Mouse (Mus musculus): Measurements from ENCODE around the gene Ceacam19. TPM values are rescaled to one million over a fixed set of nuclear protein-coding genes. Genes with fewer than 3 reads are reported as not detected.
A peak's percentile ranks its signal among the peaks of the same experiment; 100 is the strongest.

The Ceacam19 gene
- polyA plus RNA-seq, 1 experiment from 2014 or later: not detected

DNA sequence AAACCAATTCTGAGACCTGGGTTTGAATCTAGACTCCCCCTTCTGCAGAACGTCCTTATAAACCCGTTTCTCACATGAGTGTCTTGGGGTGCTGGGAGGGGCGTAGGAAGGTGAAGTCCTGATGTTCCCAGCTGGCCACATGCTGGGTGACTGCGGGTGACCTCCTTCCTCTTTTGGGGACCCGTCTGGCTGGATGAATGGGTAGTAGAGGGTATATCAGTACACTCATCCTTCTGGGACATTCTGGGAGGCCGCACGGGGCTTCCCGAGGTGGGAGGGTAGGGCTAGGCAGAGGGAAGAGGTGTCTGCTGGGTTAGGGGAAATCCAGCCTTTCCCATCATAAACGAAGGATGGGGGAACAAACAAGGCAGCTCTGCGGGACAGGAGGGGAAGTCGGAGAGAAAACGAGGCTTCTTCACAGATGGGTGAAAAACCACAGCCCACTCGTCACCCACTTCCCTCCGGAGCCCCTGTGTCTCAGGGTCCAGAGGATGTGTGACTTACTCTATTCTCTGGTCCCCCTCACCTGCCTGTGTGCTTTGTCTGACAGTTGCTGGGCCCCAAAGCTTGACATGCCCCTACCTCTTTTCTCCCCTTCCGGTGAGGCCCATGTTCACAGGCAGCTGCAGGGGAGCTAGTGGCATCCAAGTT lies 43.1 kb downstream of the Ceacam19 start:
- Histone ChIP-seq H3K27ac (ENCODE audit: low read depth, low read length) (no peak overlapping the region), H3K4me3 (ENCODE audit: low read length) (no peak overlapping the region), H3K9me3 (ENCODE audit: control insufficient read depth, low read length) (no peaks in the 10 kb centered on the region), H3K4me1 (ENCODE audit: control insufficient read depth, insufficient read depth, low read depth, low read length) (no peaks in the 10 kb centered on the region), H3K4me2 (ENCODE audit: low read length) (no peak overlapping the region), H3K27me3 (replicated peaks; ENCODE audit: control insufficient read depth, insufficient read depth, low read length) (peaks cover 17% of the 10 kb centered on the region), H3K9ac (ENCODE audit: low read depth, low read length) (no peak overlapping the region), H3K36me3 (ENCODE audit: control insufficient read depth, insufficient read depth, low read length) (no peaks in the 10 kb centered on the region)
- 65% methylated on average over 15 of the region's 15 CpGs for whole genome bisulfite sequencing
- ATAC-seq: no peak

DNA sequence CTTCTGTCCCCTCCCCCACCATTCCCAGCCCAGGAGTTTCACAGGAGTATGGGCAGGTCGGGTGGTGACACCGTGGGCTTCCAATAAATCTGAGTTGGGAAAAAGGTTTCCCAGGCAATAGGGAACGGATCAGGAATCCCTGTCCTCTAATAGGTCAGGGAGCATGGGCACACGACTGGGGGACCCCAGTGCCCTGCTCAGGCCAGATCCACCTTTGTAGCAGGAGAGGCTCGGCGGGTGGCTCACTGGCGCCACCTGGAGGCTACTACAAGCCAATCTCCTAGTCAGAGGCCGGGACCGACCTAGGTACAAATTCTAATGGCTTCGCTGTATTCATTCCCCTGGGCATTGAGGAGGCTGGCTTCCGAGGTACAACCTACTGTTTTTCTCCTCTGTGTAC lies 44.2 kb downstream of the Ceacam19 start:
- ATAC-seq: peak; percentile 73
- WGBS: 4% methylated on average over 11 of the region's 11 CpGs
- H3K36me3 ChIP-seq (ENCODE audit: control insufficient read depth, insufficient read depth, low read length): no peaks in the 10 kb centered on the region

DNA sequence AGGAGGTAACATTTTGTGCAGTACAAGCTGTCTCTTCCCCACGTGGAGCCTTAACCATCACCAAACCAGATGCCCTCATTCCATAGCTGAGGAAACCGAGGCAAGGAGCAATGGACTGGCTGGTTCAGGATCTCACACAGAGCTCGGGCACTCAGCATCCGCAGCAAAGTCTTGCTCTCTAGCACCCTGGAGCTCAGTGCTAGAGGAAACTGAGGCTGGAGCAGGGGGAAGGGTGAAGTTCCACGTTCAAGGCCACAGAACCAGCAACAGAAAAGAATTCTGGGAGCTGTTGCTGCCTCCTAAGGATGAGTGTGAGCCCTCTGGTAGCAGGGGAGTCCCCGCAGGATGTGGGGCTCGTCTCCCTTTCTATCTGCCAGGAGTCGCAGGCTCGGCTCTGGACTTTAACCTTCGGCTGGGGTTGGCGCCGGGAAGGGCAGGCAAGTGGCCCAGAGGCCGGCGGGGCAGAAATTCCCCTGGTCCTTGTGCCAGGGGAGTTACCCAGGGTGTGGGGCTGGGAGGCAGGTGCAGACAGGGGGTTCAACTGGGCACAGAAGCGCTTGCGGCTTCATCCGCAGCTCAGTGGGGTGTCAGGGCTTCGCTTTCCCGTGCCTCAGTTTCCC lies 44.8 kb downstream of the Ceacam19 start:
- ATAC-seq: no peak
- WGBS: 35% methylated on average over 18 of the region's 19 CpGs
- H3K27ac ChIP-seq (ENCODE audit: low read depth, low read length): no peak overlapping the region
- no peak overlapping the region for H3K4me2 ChIP-seq (ENCODE audit: low read length)
- H3K9me3 ChIP-seq (ENCODE audit: control insufficient read depth, low read length): no peaks in the 10 kb centered on the region
- peaks cover 17% of the 10 kb centered on the region for H3K27me3 ChIP-seq (replicated peaks; ENCODE audit: control insufficient read depth, insufficient read depth, low read length)
- no peaks in the 10 kb centered on the region for H3K36me3 ChIP-seq (ENCODE audit: control insufficient read depth, insufficient read depth, low read length)
- H3K9ac ChIP-seq (ENCODE audit: low read depth, low read length): no peak overlapping the region
- H3K4me1 ChIP-seq (ENCODE audit: control insufficient read depth, insufficient read depth, low read depth, low read length): no peaks in the 10 kb centered on the region
- no peak overlapping the region for H3K4me3 ChIP-seq (ENCODE audit: low read length)

More for the DNA sequence above, 44.2 kb downstream of the Ceacam19 start:
- no peaks in the 10 kb centered on the region for H3K4me1 ChIP-seq (ENCODE audit: control insufficient read depth, insufficient read depth, low read depth, low read length)
- H3K4me2 ChIP-seq (ENCODE audit: low read length): peak overlapping the region; percentile 16; the same call in 1 of the 2 replicates
- H3K27ac ChIP-seq (ENCODE audit: low read depth, low read length): no peak overlapping the region
- no peaks in the 10 kb centered on the region for H3K9me3 ChIP-seq (ENCODE audit: control insufficient read depth, low read length)
- H3K27me3 ChIP-seq (replicated peaks; ENCODE audit: control insufficient read depth, insufficient read depth, low read length): peaks cover 17% of the 10 kb centered on the region
- H3K9ac ChIP-seq (ENCODE audit: low read depth, low read length): no peak overlapping the region
- no peak overlapping the region for H3K4me3 ChIP-seq (ENCODE audit: low read length)

DNA sequence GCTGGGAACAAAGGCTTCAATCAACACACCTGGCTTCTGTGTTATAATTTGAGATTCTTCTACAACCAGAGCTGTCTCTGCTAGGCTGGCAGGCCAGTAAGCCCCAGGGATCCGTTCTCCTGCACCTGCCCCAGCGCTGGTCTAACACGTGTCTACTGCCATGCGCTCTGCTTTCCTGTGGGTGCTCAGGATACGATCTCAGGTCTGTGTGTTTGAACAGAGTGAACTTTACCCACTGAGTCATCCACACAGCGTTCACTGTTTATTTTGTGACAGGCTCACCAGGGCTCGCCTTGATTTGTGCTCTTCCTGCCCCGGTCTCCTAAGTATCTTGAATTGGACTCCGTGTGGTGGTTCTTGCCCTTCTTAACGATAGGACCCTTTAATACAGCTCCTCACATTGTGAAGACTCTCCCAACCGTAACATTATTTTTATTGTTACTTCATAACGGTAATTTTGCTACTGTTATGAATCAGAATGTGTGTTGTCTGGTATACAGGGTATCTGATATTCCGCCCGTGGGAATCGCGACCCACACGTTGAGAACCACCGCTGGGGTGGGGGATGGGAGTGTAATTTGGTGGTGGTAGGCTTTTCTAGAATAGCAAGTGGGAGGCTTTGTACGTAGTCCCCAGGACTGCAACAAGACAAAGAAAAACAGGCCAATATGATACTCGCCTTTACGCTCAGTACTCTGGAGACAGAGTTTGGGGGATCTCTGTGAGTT lies 45.9 kb downstream of the Ceacam19 start:
- no peaks in the 10 kb centered on the region for H3K4me1 ChIP-seq (ENCODE audit: control insufficient read depth, insufficient read depth, low read depth, low read length)
- 82% methylated on average over 21 of the region's 21 CpGs for WGBS
- no peak overlapping the region for H3K4me2 ChIP-seq (ENCODE audit: low read length)
- H3K27me3 ChIP-seq (replicated peaks; ENCODE audit: control insufficient read depth, insufficient read depth, low read length): peaks cover 14% of the 10 kb centered on the region
- no peak for ATAC-seq
- no peaks in the 10 kb centered on the region for H3K36me3 ChIP-seq (ENCODE audit: control insufficient read depth, insufficient read depth, low read length)
- no peaks in the 10 kb centered on the region for H3K9me3 ChIP-seq (ENCODE audit: control insufficient read depth, low read length)
- no peak overlapping the region for H3K9ac ChIP-seq (ENCODE audit: low read depth, low read length)
- no peak overlapping the region for H3K4me3 ChIP-seq (ENCODE audit: low read length)
- no peak overlapping the region for H3K27ac ChIP-seq (ENCODE audit: low read depth, low read length)

DNA sequence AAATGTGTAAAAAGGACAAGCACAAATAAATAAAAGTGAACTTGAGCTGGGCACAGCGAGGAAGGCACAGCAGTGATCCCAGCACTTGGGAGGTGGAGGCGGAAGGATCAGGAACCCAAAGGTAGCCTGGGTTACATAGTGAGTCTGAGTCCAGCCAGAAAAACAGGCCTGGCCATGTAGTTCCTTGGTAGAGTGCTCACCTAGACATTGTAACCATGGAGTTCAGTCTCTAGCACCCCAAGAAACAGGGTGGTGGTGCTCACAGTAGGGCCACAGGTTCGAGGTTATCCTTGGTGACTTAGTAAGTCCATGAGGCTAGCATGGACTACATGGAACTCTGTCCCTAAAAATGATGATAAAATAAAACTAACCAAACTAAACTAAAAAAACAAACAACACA lies 46.8 kb downstream of the Ceacam19 start:
- ATAC-seq: no peak
- H3K27ac ChIP-seq (ENCODE audit: low read depth, low read length): no peak overlapping the region
- H3K9me3 ChIP-seq (ENCODE audit: control insufficient read depth, low read length): no peaks in the 10 kb centered on the region
- H3K4me1 ChIP-seq (ENCODE audit: control insufficient read depth, insufficient read depth, low read depth, low read length): no peaks in the 10 kb centered on the region
- WGBS: 89% methylated on average over 3 of the region's 3 CpGs
- H3K4me2 ChIP-seq (ENCODE audit: low read length): no peak overlapping the region
- H3K4me3 ChIP-seq (ENCODE audit: low read length): no peak overlapping the region
- no peak overlapping the region for H3K9ac ChIP-seq (ENCODE audit: low read depth, low read length)
- H3K36me3 ChIP-seq (ENCODE audit: control insufficient read depth, insufficient read depth, low read length): no peaks in the 10 kb centered on the region
- peaks cover 14% of the 10 kb centered on the region for H3K27me3 ChIP-seq (replicated peaks; ENCODE audit: control insufficient read depth, insufficient read depth, low read length)

DNA sequence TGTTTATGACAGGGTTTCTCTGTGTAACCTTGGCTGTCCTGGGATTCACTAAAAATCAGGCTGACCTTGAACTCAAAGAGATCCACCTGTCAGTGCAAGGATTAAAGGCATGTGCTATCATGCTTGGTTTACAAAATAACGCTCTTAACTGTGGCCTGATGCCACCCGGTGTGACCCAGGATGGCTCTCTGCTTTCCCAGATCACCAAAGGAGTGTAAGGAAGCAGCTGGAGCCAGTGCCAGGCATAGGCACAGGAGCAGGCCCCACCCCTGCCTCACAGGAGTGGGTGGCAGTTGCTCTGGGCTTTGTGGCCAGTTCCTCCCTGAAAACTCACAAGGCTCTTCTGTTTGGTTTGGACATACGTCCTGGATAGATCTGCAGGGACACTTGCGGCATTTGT lies 47.4 kb downstream of the Ceacam19 start:
- 84% methylated on average over 4 of the region's 4 CpGs for WGBS
- no peak for ATAC-seq
- H3K4me2 ChIP-seq (ENCODE audit: low read length): no peak overlapping the region
- H3K4me3 ChIP-seq (ENCODE audit: low read length): no peak overlapping the region
- H3K4me1 ChIP-seq (ENCODE audit: control insufficient read depth, insufficient read depth, low read depth, low read length): no peaks in the 10 kb centered on the region
- no peak overlapping the region for H3K9ac ChIP-seq (ENCODE audit: low read depth, low read length)
- no peaks in the 10 kb centered on the region for H3K36me3 ChIP-seq (ENCODE audit: control insufficient read depth, insufficient read depth, low read length)
- no peaks in the 10 kb centered on the region for H3K9me3 ChIP-seq (ENCODE audit: control insufficient read depth, low read length)
- H3K27ac ChIP-seq (ENCODE audit: low read depth, low read length): no peak overlapping the region
- peaks cover 14% of the 10 kb centered on the region for H3K27me3 ChIP-seq (replicated peaks; ENCODE audit: control insufficient read depth, insufficient read depth, low read length)

DNA sequence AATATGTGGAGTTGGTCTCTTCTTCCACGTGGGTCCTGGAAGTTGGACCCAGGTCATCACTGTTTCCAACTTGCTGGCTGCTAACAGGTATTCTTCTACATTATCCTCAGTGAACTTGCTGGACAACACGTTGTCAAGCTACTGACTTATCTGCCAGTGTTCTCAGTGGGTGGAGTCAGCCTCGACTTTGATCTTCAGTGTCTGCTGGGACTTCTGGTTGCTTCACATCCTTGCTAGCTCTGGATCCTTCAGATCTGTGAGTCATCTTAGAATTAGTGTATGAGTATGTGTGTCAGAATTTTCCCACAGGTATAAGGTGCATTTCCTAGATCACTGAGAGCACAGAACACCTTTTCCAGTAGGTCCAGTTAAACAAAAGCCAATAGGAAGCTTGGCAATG lies 50.9 kb downstream of the Ceacam19 start:
- H3K9ac ChIP-seq (ENCODE audit: low read depth, low read length): no peak overlapping the region
- H3K27me3 ChIP-seq (replicated peaks; ENCODE audit: control insufficient read depth, insufficient read depth, low read length): no peaks in the 10 kb centered on the region
- ATAC-seq: no peak
- no peak overlapping the region for H3K4me2 ChIP-seq (ENCODE audit: low read length)
- no peak overlapping the region for H3K4me3 ChIP-seq (ENCODE audit: low read length)
- no peak overlapping the region for H3K27ac ChIP-seq (ENCODE audit: low read depth, low read length)
- H3K9me3 ChIP-seq (ENCODE audit: control insufficient read depth, low read length): no peaks in the 10 kb centered on the region
- no peaks in the 10 kb centered on the region for H3K36me3 ChIP-seq (ENCODE audit: control insufficient read depth, insufficient read depth, low read length)
- H3K4me1 ChIP-seq (ENCODE audit: control insufficient read depth, insufficient read depth, low read depth, low read length): no peaks in the 10 kb centered on the region
- WGBS: 68% methylated on average over 3 of the region's 3 CpGs

DNA sequence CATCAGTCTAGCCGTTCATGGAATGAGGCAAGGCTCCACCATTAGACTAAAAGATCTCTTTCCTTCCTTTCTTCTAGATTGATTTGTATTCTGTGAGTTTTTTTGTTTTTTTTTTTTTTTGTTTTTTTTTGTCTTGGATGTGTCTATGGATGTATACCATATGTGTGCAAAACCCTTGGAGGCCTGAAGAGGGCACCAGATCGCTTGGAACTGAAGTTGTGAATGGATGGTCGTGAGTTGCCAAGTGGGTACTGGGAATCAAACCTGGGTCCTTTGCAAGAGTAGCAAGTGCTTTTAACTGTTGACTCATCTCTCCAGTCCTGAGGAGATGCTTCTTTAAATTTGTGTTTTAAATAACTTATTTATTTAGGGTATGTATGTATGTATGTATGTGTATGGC lies 53.7 kb downstream of the Ceacam19 start:
- no peaks in the 10 kb centered on the region for H3K9me3 ChIP-seq (ENCODE audit: control insufficient read depth, low read length)
- no peaks in the 10 kb centered on the region for H3K36me3 ChIP-seq (ENCODE audit: control insufficient read depth, insufficient read depth, low read length)
- WGBS: 55% methylated on average over 3 of the region's 3 CpGs
- H3K27ac ChIP-seq (ENCODE audit: low read depth, low read length): no peak overlapping the region
- H3K4me2 ChIP-seq (ENCODE audit: low read length): no peak overlapping the region
- H3K27me3 ChIP-seq (replicated peaks; ENCODE audit: control insufficient read depth, insufficient read depth, low read length): no peaks in the 10 kb centered on the region
- no peak overlapping the region for H3K9ac ChIP-seq (ENCODE audit: low read depth, low read length)
- H3K4me1 ChIP-seq (ENCODE audit: control insufficient read depth, insufficient read depth, low read depth, low read length): no peaks in the 10 kb centered on the region
- ATAC-seq: no peak
- H3K4me3 ChIP-seq (ENCODE audit: low read length): no peak overlapping the region

DNA sequence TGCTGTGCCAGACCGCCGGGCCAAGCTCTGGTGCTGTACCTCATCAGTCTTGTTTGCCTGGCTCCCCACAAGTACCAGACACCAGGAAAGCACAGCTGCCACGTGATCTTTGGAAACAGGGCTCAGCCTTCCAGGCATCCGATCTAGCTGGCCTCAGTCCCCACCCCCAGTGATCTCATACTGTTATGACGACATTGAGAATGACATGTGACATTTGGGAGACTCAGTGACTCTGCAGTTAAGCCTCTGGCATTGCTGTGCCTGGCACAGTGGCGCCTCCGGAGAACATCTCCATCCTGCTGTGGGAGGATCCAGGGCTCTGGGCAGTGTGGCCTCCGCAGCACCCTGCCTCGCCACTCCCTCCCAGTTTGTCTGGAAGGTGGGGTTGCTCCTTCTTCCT lies 55.9 kb downstream of the Ceacam19 start:
- H3K4me1 ChIP-seq (ENCODE audit: control insufficient read depth, insufficient read depth, low read depth, low read length): no peaks in the 10 kb centered on the region
- H3K27ac ChIP-seq (ENCODE audit: low read depth, low read length): no peak overlapping the region
- H3K27me3 ChIP-seq (replicated peaks; ENCODE audit: control insufficient read depth, insufficient read depth, low read length): no peaks in the 10 kb centered on the region
- no peaks in the 10 kb centered on the region for H3K36me3 ChIP-seq (ENCODE audit: control insufficient read depth, insufficient read depth, low read length)
- H3K9ac ChIP-seq (ENCODE audit: low read depth, low read length): no peak overlapping the region
- H3K9me3 ChIP-seq (ENCODE audit: control insufficient read depth, low read length): no peaks in the 10 kb centered on the region
- no peak overlapping the region for H3K4me3 ChIP-seq (ENCODE audit: low read length)
- 53% methylated on average over 9 of the region's 9 CpGs for WGBS
- H3K4me2 ChIP-seq (ENCODE audit: low read length): no peak overlapping the region
- ATAC-seq: no peak
